Mouse (Mus musculus) thymus, adult 2 months (tissue): Measurements from ENCODE around the gene Neurl4. TPM values are rescaled to one million over a fixed set of nuclear protein-coding genes. Genes with fewer than 3 reads are reported as not detected.

ENCODE experiments used
- DNase-seq: peaks from one replicate; pipeline ENCODE4 v3.0.0; 2021
- H3K27ac ChIP-seq: fragments of 200-500 bp; 2 replicates; pipeline ENCODE4 v1.5.1; 2012; ENCODE audit warnings: low read length, control low read depth; ENCODE audit not compliant: control insufficient read depth, insufficient read depth
- H3K27me3 ChIP-seq: fragments of 200-500 bp; 2 replicates; pipeline ENCODE4 v1.6.1; 2012; ENCODE audit warnings: mild to moderate bottlenecking, low read length, moderate library complexity, mixed read lengths; ENCODE audit not compliant: control insufficient read depth, insufficient read depth
- H3K36me3 ChIP-seq: fragments of 200-500 bp; 2 replicates; pipeline ENCODE4 v1.6.1; 2012; ENCODE audit warnings: mild to moderate bottlenecking, low read length, moderate library complexity; ENCODE audit not compliant: control insufficient read depth, insufficient read depth
- H3K4me1 ChIP-seq: fragments of 200-500 bp; replicated peaks from 2 replicates; pipeline ENCODE4 v1.6.1; 2012; ENCODE audit warnings: low read length; ENCODE audit not compliant: control insufficient read depth, insufficient read depth
- H3K4me3 ChIP-seq: fragments of 200-500 bp; 2 replicates; pipeline ENCODE4 v1.5.1; 2012; ENCODE audit warnings: mild to moderate bottlenecking, low read length, control low read depth, moderate library complexity; ENCODE audit not compliant: control insufficient read depth, insufficient read depth
- CTCF ChIP-seq: fragments of 200-500 bp; IDR thresholded peaks from 2 replicates; pipeline ENCODE4 v1.5.1; 2012; ENCODE audit warnings: mild to moderate bottlenecking, control low read depth, low read length, moderate library complexity, borderline replicate concordance; ENCODE audit not compliant: control insufficient read depth, poor library complexity, insufficient read depth; ENCODE audit errors: extremely low read depth
- POLR2A ChIP-seq: fragments of 200-500 bp; IDR thresholded peaks from 2 replicates; pipeline ENCODE4 v1.6.1; 2012; ENCODE audit warnings: mild to moderate bottlenecking, low read length, control low read depth, moderate library complexity; ENCODE audit not compliant: control insufficient read depth, poor library complexity, insufficient read depth; ENCODE audit errors: extremely low read depth
- WGBS: fragments of 180-500 bp; shearing (Covaris S2); methylation state at CpG from one replicate; pipeline ENCODE4 v1.1.7; 2018; 5-methylcytosine and 5-hydroxymethylcytosine counted together
- polyA plus RNA-seq: library from polyadenylated mRNA; depleted of rRNA; stranded (reverse); fragments of >200 nt; gene quantifications from 2 replicates; pipeline ENCODE4 v1.2.3, GENCODE M21; 2012

Neurl4 gene
- polyA plus RNA-seq, 1 experiment = 85.3 TPM

GRCm38 (mm10) chr11:69917379-69917948 lies 16.6 kb downstream of the Neurl4 start:
- Histone ChIP-seq H3K4me1 (peaks cover 28% of the 10 kb centered on the region), H3K27me3 (no peaks in the 10 kb centered on the region), H3K4me3 (no peak overlapping the region), H3K36me3 (peaks cover 33% of the 10 kb centered on the region), H3K27ac (no peak overlapping the region)
- no peak for DNase-seq
- no peak for TF ChIP-seq CTCF
- TF ChIP-seq POLR2A = no peak
- WGBS = 93% methylated on average over 8 of the region's 8 CpGs

GRCm38 (mm10) chr11:69918118-69918517 lies 17.2 kb downstream of the Neurl4 start:
- Histone ChIP-seq H3K36me3 (peaks cover 33% of the 10 kb centered on the region), H3K27me3 (no peaks in the 10 kb centered on the region), H3K4me3 (no peak overlapping the region), H3K4me1 (peaks cover 26% of the 10 kb centered on the region), H3K27ac (no peak overlapping the region)
- DNase-seq = no peak
- TF ChIP-seq CTCF (no peak), POLR2A (no peak)
- 89% methylated on average over 5 of the region's 5 CpGs for WGBS

GRCm38 (mm10) chr11:69919053-69919452 lies 18.2 kb downstream of the Neurl4 start:
- no peak overlapping the region for H3K4me3 ChIP-seq
- TF ChIP-seq POLR2A = no peak
- TF ChIP-seq CTCF = no peak
- peaks cover 33% of the 10 kb centered on the region for H3K36me3 ChIP-seq
- 50% methylated on average over 9 of the region's 9 CpGs for WGBS
- H3K27me3 ChIP-seq = no peaks in the 10 kb centered on the region
- 0 out of 2 replicates have a peak overlapping the region, but pooled peaks have one; percentile 36 for H3K27ac ChIP-seq
- peaks cover 21% of the 10 kb centered on the region for H3K4me1 ChIP-seq
- DNase-seq = no peak

- peak overlapping the region; percentile 54 for H3K27ac ChIP-seq
- WGBS = under 1% methylated on average over 17 of the region's 17 CpGs
- no peaks in the 10 kb centered on the region for H3K27me3 ChIP-seq
- peaks cover 33% of the 10 kb centered on the region for H3K36me3 ChIP-seq
- peaks cover 16% of the 10 kb centered on the region for H3K4me1 ChIP-seq
- TF ChIP-seq CTCF = no peak
- H3K4me3 ChIP-seq = peak overlapping the region; percentile 83
- DNase-seq = peak; percentile 59
Measured at GRCm38 (mm10) chr11:69919661-69920265, 18.9 kb downstream of the Neurl4 start.

GRCm38 (mm10) chr11:69920266-69921031 lies 19.6 kb downstream of the Neurl4 start:
- TF ChIP-seq CTCF (no peak), POLR2A (no peak)
- peaks cover 11% of the 10 kb centered on the region for H3K4me1 ChIP-seq
- peak; percentile 56 for DNase-seq

GRCm38 (mm10) chr11:69921114-69922011 lies 20.5 kb downstream of the Neurl4 start, which contains the start of gene Eif5a:
TSS of gene Eif5a (minus strand) at chr11:69921958.
- H3K27ac ChIP-seq = peak within 1 kb of the TSS; percentile 88
- peak; percentile 100 for DNase-seq
- WGBS = under 1% methylated on average over 78 of the region's 78 CpGs
- TF ChIP-seq POLR2A (peak; percentile 53), CTCF (peak; percentile 78)
- peak within 1 kb of the TSS; percentile 83 for H3K4me3 ChIP-seq
- no peaks in the 10 kb centered on the region for H3K27me3 ChIP-seq
- H3K36me3 ChIP-seq = peaks cover 22% of the 10 kb centered on the region
- peaks cover 6% of the 10 kb centered on the region for H3K4me1 ChIP-seq

More at GRCm38 (mm10) chr11:69920266-69921031, 19.6 kb downstream of the Neurl4 start:
- Histone ChIP-seq H3K4me3 (peak overlapping the region; percentile 83), H3K36me3 (peaks cover 31% of the 10 kb centered on the region), H3K27ac (peak overlapping the region; percentile 57), H3K27me3 (no peaks in the 10 kb centered on the region)
- WGBS = under 1% methylated on average over 65 of the region's 65 CpGs
